Mouse (Mus musculus) erythroblast, embryonic 14.5 days (primary cell): ENCODE measurements around the gene Mapre1. TPM values are rescaled to one million over a fixed set of nuclear protein-coding genes. Genes with fewer than 3 reads are reported as not detected.

Experiments used
- H3K27me3 ChIP-seq: 2 replicates; pipeline ENCODE4 v1.6.1; 2012; ENCODE audit warnings: inconsistent platforms; ENCODE audit not compliant: control insufficient read depth
- H3K36me3 ChIP-seq: 2 replicates; pipeline ENCODE4 v1.6.1; 2012; ENCODE audit warnings: mild to moderate bottlenecking, inconsistent platforms; ENCODE audit not compliant: control insufficient read depth
- H3K4me1 ChIP-seq: 2 replicates; pipeline ENCODE4 v1.6.1; 2012; ENCODE audit warnings: inconsistent platforms; ENCODE audit not compliant: control insufficient read depth
- H3K4me3 ChIP-seq: replicated peaks from 2 replicates; pipeline ENCODE3; 2012; ENCODE audit warnings: moderate library complexity, mild to moderate bottlenecking, inconsistent platforms
- H3K9me3 ChIP-seq: 2 replicates; pipeline ENCODE4 v1.6.1; 2012; ENCODE audit warnings: low read length, inconsistent platforms, mixed read lengths; ENCODE audit not compliant: control insufficient read depth
- GATA1 ChIP-seq: IDR thresholded peaks from 2 replicates; pipeline ENCODE4 v1.6.1; 2012; ENCODE audit warnings: low read length, inconsistent platforms, mixed read lengths
- TAL1 ChIP-seq: IDR thresholded peaks from 3 replicates; pipeline ENCODE4 v1.6.1; 2012; ENCODE audit warnings: low read length, inconsistent platforms, mixed read lengths
- polyA plus RNA-seq: library from polyadenylated mRNA; stranded (reverse); fragments of >175 nt; gene quantifications from 2 replicates; pipeline ENCODE4 v1.2.3, GENCODE M21; 2012

Mapre1 gene
- polyA plus RNA-seq, 1 experiment = 0.36 TPM

GRCm38 (mm10) chr2:153808146-153808545 is 67.1 kb downstream of the Mapre1 start:
- Histone ChIP-seq H3K9me3 (no peaks in the 10 kb centered on the region), H3K4me3 (no peak overlapping the region), H3K4me1 (no peaks in the 10 kb centered on the region), H3K27me3 (no peaks in the 10 kb centered on the region), H3K36me3 (no peaks in the 10 kb centered on the region)
- TF ChIP-seq GATA1 (no peak), TAL1 (no peak)

- no peaks in the 10 kb centered on the region for H3K36me3 ChIP-seq
- H3K4me3 ChIP-seq = no peak overlapping the region
- TF ChIP-seq GATA1 = no peak
- no peak for TF ChIP-seq TAL1
- no peaks in the 10 kb centered on the region for H3K4me1 ChIP-seq
- no peaks in the 10 kb centered on the region for H3K9me3 ChIP-seq
- H3K27me3 ChIP-seq = no peaks in the 10 kb centered on the region
Measured at GRCm38 (mm10) chr2:153808841-153809240, 67.8 kb downstream of the Mapre1 start.

GRCm38 (mm10) chr2:153809921-153810320 is 68.8 kb downstream of the Mapre1 start:
- Histone ChIP-seq H3K4me3 (no peak overlapping the region), H3K4me1 (no peaks in the 10 kb centered on the region), H3K9me3 (no peaks in the 10 kb centered on the region), H3K27me3 (no peaks in the 10 kb centered on the region), H3K36me3 (no peaks in the 10 kb centered on the region)
- TF ChIP-seq GATA1 (no peak), TAL1 (no peak)

GRCm38 (mm10) chr2:153822005-153822543 is 81.0 kb downstream of the Mapre1 start:
- Histone ChIP-seq H3K4me1 (no peaks in the 10 kb centered on the region), H3K9me3 (no peaks in the 10 kb centered on the region), H3K4me3 (no peak overlapping the region), H3K36me3 (no peaks in the 10 kb centered on the region), H3K27me3 (no peaks in the 10 kb centered on the region)
- TF ChIP-seq GATA1 = no peak
- TF ChIP-seq TAL1 = no peak

Other genes starting within 250 kb of the Mapre1 start
- gene 4930404H24Rik, start 248.5 kb upstream of the Mapre1 start, polyA plus RNA-seq = not detected in 2 replicates
- gene Nol4l, start 211.3 kb upstream of the Mapre1 start, polyA plus RNA-seq = 0.99 and 1.1 TPM in 2 replicates
- 0.38 TPM in 2 replicates for gene Commd7, start 108.5 kb upstream of the Mapre1 start, polyA plus RNA-seq
- gene Dnmt3b, start 91.8 kb upstream of the Mapre1 start, polyA plus RNA-seq = 0.05 and 0.08 TPM in 2 replicates
- gene Dnmt3c, start 44.6 kb upstream of the Mapre1 start, polyA plus RNA-seq = not detected in 2 replicates
- 0.04 TPM in 1 of 2 replicates, not detected in the other for gene Efcab8, start 38.7 kb downstream of the Mapre1 start, polyA plus RNA-seq
- gene Sun5, start 129.8 kb downstream of the Mapre1 start, polyA plus RNA-seq = not detected in 2 replicates
- not detected in 2 replicates for gene Bpifb2, start 133.8 kb downstream of the Mapre1 start, polyA plus RNA-seq
- gene Bpifb6, start 159.1 kb downstream of the Mapre1 start, polyA plus RNA-seq = not detected in 2 replicates
- gene Bpifb3, start 177.0 kb downstream of the Mapre1 start, polyA plus RNA-seq = not detected in 2 replicates
- not detected in 2 replicates for gene Bpifb4, start 196.9 kb downstream of the Mapre1 start, polyA plus RNA-seq
- not detected in 2 replicates for gene Bpifa6, start 233.7 kb downstream of the Mapre1 start, polyA plus RNA-seq